Mouse (Mus musculus) 3T3-L1 (cell line): ENCODE measurements around the gene Ntm.

Experiments
- DNase-seq: peaks from one replicate; pipeline ENCODE4 v3.0.0-alpha.2; 2015; ENCODE audit warnings: low read depth, low spot score

The Ntm gene

GRCm38 (mm10) chr9:29194265-29194664 is 768.7 kb downstream of the Ntm start:
- DNase-seq, result no peak

DNA sequence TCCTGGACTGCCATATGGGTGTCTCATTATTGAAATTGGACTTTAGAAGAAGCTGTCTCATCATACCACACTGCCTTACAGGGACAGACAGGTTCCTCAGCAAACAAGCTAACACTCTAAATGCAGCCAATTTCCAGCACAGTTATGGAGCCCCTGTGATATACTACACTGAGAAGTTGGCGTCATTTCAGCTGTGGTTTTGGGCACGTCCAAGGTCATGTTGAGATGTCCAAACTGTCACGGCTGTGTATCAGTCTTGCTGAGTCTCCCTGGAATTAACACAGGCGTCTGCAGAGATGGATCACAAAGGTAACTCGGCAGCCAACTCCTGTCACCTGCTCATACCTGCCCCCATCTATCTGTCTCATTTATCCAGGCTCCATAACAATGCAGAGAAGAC is 779.9 kb downstream of the Ntm start:
- DNase-seq, result no peak

GRCm38 (mm10) chr9:29181661-29182060 is 781.3 kb downstream of the Ntm start:
- no peak for DNase-seq

- DNase-seq, result no peak
Measured at GRCm38 (mm10) chr9:29165731-29166130, 797.2 kb downstream of the Ntm start.

GRCm38 (mm10) chr9:29161059-29161642 is 801.8 kb downstream of the Ntm start:
- no peak for DNase-seq

- DNase-seq, result peak; percentile 61
Measured at GRCm38 (mm10) chr9:29145901-29146300, 817.0 kb downstream of the Ntm start.

DNA sequence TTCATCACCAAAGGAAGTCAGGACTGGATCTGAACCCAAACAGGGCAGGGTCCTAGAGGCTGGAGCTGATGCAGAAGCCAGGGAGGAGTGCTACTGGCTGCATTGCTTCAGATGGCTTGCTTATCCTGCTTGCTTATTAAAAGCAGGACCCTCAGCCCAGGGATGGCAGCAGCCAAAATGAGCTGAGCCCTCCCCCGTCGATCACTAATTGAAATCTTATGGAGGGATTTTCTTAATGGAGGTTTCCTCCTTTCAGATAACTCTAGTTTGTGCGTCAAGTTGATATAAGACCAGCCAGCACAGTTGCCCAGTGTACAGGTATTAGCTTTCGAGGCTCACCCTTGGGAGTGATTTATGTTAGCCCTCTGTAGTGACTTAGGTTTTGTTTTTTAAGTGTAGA is 826.9 kb downstream of the Ntm start:
- no peak for DNase-seq

- DNase-seq, result no peak
Measured at GRCm38 (mm10) chr9:29130717-29131292, 832.1 kb downstream of the Ntm start.

DNA sequence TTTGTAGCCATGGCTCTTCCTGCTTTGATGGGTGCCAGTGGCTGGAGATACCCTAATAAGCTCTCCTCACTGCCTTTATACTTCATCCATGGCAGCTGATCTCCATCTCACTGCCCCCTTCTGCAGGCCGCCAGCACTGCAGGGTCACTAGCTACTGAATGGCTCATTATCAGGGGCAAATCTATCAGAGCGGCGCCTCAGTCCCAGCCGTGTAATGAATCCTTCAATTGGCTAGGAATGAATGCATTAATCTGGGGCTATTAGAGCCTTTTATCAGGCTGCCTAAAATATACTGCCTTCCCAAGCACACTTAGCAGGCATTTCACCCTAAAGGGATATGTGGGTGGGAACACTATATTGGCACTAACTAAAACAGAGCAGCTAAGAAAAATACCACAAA is 832.6 kb downstream of the Ntm start:
- no peak for DNase-seq

- no peak for DNase-seq
Measured at GRCm38 (mm10) chr9:29128416-29128815, 834.5 kb downstream of the Ntm start.

DNA sequence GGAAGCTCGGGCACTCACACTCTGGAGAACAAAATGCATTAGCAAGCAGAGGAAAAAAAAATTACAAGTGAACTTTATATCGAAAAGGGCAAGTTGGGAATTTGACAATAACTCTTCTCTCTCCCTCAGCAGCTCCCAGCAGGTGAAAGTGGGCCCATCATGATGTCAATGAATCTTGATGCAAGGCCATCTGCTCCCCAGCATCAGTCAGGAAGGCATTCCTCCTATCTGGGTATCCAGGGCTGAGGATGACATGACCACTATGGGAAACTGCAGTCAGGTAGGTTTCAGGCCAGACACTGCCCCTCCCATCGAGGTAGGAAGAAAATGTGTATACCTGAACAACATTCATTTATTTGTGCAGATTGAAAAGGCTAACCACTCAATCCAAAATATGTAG is 838.5 kb downstream of the Ntm start:
- DNase-seq, result no peak

DNA sequence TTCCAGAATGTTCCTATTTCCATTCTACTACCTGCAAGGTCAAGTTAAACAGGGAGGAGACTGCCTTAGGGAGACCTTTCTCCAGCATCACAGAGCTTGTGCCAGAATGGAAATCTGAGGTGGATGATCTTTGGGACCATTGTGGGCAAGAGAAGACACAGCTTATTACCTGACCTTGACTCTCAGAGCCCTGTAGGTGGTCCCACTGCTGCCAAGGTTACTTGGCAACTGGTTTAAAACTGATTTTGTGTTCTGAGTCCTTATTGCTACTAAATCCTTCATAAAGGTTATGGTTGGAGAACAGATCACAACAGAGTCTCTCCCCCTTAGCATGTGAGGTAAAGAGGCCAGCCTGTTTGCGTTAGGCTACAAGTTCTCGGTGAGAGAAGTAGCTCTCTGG is 839.1 kb downstream of the Ntm start:
- no peak for DNase-seq

GRCm38 (mm10) chr9:29117561-29118112 is 845.3 kb downstream of the Ntm start:
- peak; percentile 2 for DNase-seq

DNA sequence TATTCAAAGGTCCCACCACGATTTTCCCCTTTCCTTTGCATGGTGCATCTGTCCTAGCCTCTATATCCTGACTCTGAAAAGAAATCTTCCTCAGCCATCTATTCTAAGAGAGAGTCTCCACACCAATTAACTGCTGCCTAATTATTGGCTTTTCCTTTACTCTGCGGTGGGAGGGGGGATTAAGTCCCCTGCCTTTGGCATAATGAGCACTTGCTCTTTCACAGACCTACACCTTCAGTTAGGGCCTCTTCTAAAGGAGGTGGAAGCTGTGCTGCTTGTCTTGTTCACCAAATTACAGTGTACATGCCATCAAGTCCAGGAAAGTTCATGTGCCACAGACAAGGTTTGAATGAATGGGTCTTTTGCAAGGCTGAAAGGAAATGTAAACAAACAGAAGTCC is 847.6 kb downstream of the Ntm start:
- no peak for DNase-seq

- DNase-seq, result no peak
Measured at GRCm38 (mm10) chr9:29106771-29107170, 856.2 kb downstream of the Ntm start.

DNA sequence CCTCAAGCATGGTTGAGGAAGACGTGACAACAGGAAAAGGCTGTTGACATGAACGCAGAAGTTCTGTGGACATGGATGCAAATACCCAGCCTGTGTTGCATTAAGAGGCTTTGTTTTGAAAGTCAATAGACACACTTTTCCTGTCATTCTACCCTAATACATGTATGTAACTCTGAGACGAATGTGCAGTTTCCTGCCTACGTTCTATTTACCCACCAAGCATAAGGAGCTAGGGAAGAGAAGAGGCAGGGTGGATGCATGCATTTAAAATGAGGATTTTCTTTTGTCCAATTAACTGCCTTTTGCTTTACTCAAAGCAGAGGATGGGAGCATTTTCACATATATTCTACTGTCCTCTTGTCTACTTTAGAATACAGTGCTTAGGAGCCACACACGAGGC is 858.5 kb downstream of the Ntm start:
- no peak for DNase-seq

DNA sequence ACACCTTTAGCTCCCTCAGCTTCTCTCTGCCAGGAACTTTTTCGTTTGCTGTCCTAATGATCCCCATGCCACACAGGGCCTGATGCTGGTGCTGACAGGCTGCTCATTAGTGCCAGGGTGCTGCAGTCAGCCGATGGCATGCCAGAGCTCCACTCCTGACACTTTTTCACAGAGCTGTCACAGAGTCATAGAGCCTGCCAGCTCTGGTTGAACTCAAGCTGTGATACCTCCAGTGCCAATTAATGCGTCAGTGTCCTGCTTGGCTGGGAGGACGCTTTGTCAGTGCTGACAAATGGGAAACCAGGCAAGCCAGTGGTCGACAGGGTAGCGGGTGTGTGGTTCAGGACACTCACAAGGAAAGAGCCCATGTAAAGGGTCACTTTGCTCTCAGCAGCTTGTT is 858.9 kb downstream of the Ntm start:
- DNase-seq, result no peak

DNA sequence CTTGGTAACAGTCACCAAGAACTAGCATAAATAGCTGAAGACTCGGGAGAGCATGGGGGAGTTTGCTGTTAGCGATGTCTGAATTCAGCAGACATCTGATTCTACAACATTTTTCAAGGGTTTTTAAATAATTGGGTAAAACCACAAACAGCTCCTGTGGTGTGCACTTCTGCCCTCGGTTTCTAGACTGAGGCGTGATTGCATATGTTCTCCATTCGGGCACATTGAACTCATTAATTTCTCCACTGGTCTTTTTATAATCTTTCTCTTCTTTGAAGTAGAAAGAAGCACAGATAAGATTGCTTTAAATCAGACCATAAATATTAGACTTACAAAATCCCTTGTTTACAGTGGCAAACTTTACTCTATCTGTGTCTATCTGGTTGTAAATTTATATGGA is 862.3 kb downstream of the Ntm start:
- no peak for DNase-seq

DNA sequence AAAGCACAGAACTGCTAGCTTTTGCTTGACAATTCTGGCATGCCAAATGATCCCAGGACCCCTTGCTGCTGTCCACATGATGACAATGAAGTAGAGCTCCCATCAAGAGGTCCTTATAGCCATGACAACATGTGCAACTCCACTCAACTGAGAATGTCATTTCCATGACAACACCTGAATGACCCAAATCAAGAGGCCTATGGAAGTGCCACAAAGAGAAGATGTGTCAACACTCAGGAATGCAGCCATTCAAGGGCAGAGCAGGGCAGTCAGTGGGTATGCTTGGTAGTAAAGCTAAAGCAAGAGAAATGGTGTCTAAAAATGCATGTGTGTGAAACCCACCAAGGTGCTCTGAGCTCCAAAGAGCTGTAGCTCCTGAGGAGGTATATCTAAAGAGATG is 870.5 kb downstream of the Ntm start:
- DNase-seq, result no peak

DNA sequence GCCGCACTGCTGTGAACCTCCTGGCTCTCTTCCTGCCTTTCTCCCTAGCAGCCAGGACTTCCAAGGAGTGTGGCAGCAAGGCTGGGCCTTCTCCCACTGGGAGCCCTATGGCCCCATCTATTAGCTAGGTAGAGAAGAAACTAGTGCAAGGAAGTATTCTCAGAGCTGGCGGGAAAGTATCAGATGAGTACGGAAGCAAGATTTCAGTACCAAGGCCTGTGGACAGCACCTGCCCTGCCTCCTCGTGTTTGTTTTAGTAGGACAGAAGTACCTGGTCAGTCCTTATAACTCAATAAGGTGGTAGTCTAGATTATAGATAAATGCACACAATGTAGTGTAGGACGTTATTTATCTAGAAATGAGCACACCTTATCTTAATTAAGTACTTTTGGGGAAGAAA is 874.3 kb downstream of the Ntm start:
- DNase-seq, result no peak

DNA sequence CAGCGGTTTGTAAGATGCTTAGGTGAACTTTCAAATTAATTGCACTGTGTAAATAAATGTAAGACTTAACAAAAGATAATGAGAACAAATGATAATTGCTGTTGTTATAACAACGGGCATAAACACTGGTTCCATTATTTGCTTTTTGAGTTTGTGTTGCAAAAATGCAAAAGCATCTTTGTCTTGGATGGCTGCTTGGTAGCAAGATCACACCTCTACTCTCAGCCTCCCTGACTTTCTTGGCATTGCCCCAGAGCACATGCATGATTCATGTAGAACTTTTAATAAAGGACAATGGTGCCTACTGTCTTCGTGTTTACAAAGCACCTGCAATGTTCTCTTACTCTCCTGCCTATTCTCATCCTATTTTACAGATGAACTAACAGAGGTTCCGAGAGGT is 875.3 kb downstream of the Ntm start:
- DNase-seq, result no peak

DNA sequence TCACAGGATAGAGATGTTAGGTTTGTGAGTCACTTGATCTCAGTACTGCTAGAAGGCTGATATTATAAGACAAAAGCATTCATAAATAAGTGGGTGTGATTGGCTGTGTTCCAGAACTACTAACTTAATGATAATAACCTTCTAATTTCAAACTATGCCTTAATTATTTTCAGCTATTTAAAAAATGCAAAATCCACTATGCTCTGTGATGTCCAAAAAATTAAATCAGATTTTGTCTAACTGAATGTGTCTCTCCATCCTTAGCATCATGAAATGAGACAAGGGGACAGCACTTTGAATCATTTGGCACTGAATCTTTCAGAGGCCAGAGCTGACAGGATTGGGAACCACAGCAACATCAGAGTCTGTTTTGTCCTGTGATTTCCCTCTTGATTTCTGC is 875.8 kb downstream of the Ntm start:
- DNase-seq, result no peak

- DNase-seq, result no peak
Measured at GRCm38 (mm10) chr9:29075924-29076577, 886.9 kb downstream of the Ntm start.
